Mouse (Mus musculus) liver, embryonic 14.5 days (tissue): ENCODE results near the gene Gm26897.

Experiments used
- CTCF ChIP-seq: IDR thresholded peaks from 2 replicates; pipeline ENCODE4 v1.5.1; 2016; ENCODE audit warnings: antibody characterized with exemption, low read depth, control low read depth
- EP300 ChIP-seq: IDR thresholded peaks from 2 replicates; pipeline ENCODE4 v1.6.1; 2016; ENCODE audit warnings: antibody characterized with exemption, low read depth

DNA sequence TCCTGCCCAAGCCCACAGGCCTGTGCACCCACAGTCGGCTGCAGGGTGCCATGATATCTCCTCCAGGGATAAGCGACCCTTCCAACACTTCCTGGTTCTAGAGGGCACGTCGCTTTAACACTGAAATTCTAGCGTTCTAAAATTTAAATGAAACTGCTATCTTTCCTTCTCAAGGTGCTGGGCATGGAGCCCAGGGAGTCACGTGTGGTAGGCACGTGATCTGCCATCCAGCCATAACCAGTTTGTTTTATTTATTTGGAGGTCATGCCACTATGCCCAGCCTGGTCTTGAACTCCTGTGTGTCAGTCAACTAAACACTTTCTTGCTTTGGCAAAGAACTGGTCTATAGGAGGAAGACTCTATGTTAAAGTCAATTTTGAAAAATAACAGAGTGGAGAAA lies 35.7 kb upstream of the Gm26897 start:
- TF ChIP-seq EP300: no peak
- no peak for TF ChIP-seq CTCF
